Mouse (Mus musculus) liver, embryonic 11.5 days (tissue): ENCODE data around the gene Clcn3. TPM values are rescaled to one million over a fixed set of nuclear protein-coding genes. Genes with fewer than 3 reads are reported as not detected.

ENCODE experiments used
- ATAC-seq: fragments of 200-750 bp; cut with Nextera tagmentation; replicated peaks from 2 replicates; pipeline ENCODE4 v1.8.0; 2017; ENCODE audit warnings: moderate number of reproducible peaks, mild to moderate bottlenecking, moderate TSS enrichment, moderate library complexity; ENCODE audit not compliant: low FRiP score
- DNase-seq: peaks from one replicate; pipeline ENCODE4 v3.0.0-alpha.2; 2017; ENCODE audit warnings: low spot score
- H3K27ac ChIP-seq: fragments of 300-500 bp; sonication (generic); 2 replicates; pipeline ENCODE4 v1.5.1; 2014; ENCODE audit warnings: mild to moderate bottlenecking, low read depth, low read length, control low read depth
- H3K27me3 ChIP-seq: fragments of 300-500 bp; sonication (generic); replicated peaks from 2 replicates; pipeline ENCODE4 v1.6.1; 2014; ENCODE audit warnings: low read length, mixed read lengths; ENCODE audit not compliant: control insufficient read depth, insufficient read depth
- H3K36me3 ChIP-seq: fragments of 300-500 bp; sonication (generic); 2 replicates; pipeline ENCODE4 v1.6.1; 2014; ENCODE audit warnings: mild to moderate bottlenecking, low read length, moderate library complexity, mixed read lengths; ENCODE audit not compliant: control insufficient read depth, insufficient read depth
- H3K4me1 ChIP-seq: fragments of 300-500 bp; sonication (generic); replicated peaks from 2 replicates; pipeline ENCODE4 v1.6.1; 2014; ENCODE audit warnings: low read length, mixed read lengths; ENCODE audit not compliant: control insufficient read depth, insufficient read depth
- H3K4me2 ChIP-seq: fragments of 300-500 bp; sonication (generic); 2 replicates; pipeline ENCODE4 v1.6.1; 2014; ENCODE audit warnings: mild to moderate bottlenecking, control low read depth, moderate library complexity
- H3K4me3 ChIP-seq: fragments of 300-500 bp; sonication (generic); 2 replicates; pipeline ENCODE4 v1.5.1; 2014; ENCODE audit warnings: low read depth, low read length, control low read depth
- H3K9ac ChIP-seq: fragments of 300-500 bp; sonication (generic); 2 replicates; pipeline ENCODE4 v1.6.1; 2014; ENCODE audit warnings: low read depth, low read length, control low read depth
- H3K9me3 ChIP-seq: fragments of 300-500 bp; sonication (generic); 2 replicates; pipeline ENCODE4 v1.6.1; 2016; ENCODE audit warnings: low read length, inconsistent platforms, mixed read lengths; ENCODE audit not compliant: control insufficient read depth
- WGBS: fragments of 180-500 bp; shearing (Covaris S2); extraction: QIAGEN DNeasy Blood & Tissue Kit; methylation state at CpG from one replicate; pipeline ENCODE4 v1.1.7; 2014; 5-methylcytosine and 5-hydroxymethylcytosine counted together
- polyA plus RNA-seq: library from polyadenylated mRNA; unstranded; fragments of >200 nt; fragmentation: Nextera tagmentation; extraction: Ambion mirVana; gene quantifications from 2 replicates; pipeline ENCODE4 v1.2.1, GENCODE M21; 2014

Clcn3 gene
- polyA plus RNA-seq, 1 experiment from 2014 or later, result 43.8 TPM

- Histone ChIP-seq H3K9ac (no peak overlapping the region), H3K4me1 (peaks cover 21% of the 10 kb centered on the region), H3K4me3 (no peak overlapping the region), H3K27ac (no peak overlapping the region), H3K36me3 (peaks cover 7% of the 10 kb centered on the region), H3K4me2 (0 out of 2 replicates have a peak overlapping the region, but pooled peaks have one; percentile 20), H3K27me3 (no peaks in the 10 kb centered on the region), H3K9me3 (no peaks in the 10 kb centered on the region)
- DNase-seq (no peak), ATAC-seq (peak; percentile 78)
- 63% methylated on average over 6 of the region's 6 CpGs for WGBS
Observed at GRCm38 (mm10) chr8:60895878-60896277, 87.2 kb downstream of the Clcn3 start.

DNA sequence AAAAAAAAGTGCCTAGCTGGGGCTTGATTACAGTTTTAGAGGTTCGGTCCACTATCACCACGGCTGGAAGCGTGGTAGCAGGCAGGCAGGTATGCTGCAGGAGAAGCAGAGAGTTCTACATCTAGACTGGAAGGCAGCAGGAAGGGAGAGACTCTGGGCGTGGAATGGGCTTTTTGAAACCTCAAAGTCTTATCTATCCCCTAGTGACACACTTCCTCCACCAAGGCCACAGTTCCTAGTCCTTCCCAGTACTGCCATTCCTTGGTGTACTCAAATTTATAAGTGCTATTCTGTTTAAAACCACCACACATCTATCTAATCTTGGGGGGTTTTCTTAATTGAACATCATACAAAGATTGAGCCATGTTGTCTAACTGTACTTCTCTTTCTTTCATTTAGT is 91.3 kb downstream of the Clcn3 start:
- Histone ChIP-seq H3K27me3 (no peaks in the 10 kb centered on the region), H3K9ac (no peak overlapping the region), H3K4me2 (peak overlapping the region; percentile 86), H3K4me1 (peaks cover 21% of the 10 kb centered on the region), H3K9me3 (no peaks in the 10 kb centered on the region), H3K4me3 (peak overlapping the region; percentile 81), H3K27ac (no peak overlapping the region), H3K36me3 (peaks cover 3% of the 10 kb centered on the region; the same call in 1 of the 2 replicates)
- ATAC-seq (no peak), DNase-seq (no peak)
- WGBS, result 88% methylated on average over 4 of the region's 4 CpGs

- Histone ChIP-seq H3K4me2 (peak overlapping the region; percentile 86), H3K4me1 (peaks cover 15% of the 10 kb centered on the region), H3K4me3 (peak overlapping the region; percentile 81), H3K27ac (peak overlapping the region; percentile 52), H3K9ac (peak overlapping the region; percentile 86), H3K36me3 (peaks cover 3% of the 10 kb centered on the region; the same call in 1 of the 2 replicates), H3K9me3 (no peaks in the 10 kb centered on the region), H3K27me3 (no peaks in the 10 kb centered on the region)
- DNase-seq, result no peak
- no peak for ATAC-seq
- WGBS, result under 1% methylated on average over 23 of the region's 23 CpGs
Observed at GRCm38 (mm10) chr8:60890520-60890874, 92.6 kb downstream of the Clcn3 start.

DNA sequence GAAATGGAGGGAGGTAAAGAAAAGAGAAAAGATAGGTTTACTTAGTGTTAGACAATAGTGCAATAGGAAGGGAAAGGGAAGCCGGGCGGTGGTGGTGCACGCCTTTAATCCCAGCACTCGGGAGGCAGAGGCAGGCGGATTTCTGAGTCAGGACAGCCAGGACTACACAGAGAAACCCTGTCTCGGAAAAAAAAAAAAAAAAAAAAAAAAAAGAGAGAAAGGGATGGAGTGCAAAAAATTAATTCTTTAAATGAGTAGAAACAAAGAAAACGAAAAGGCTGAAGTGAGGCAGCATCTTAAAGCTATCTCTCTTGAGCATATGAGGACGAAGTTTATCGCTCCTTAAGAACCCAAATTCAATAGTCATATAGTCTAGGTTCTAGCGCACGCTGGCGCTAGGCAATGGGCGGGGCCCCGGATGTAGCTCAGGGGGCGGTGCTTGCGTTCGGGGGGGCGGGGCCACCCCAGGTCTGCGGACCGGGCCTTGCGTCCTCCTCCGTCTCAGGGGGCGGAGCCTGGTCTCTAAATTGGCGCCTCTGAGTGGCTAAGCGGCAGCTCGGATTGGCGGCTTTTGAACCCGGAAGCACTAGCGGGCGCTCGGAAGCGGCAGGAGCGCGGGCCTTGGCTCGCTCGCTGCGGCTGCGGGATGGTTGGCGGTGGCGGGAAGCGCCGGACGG is 93.1 kb downstream of the Clcn3 start, which contains the start of gene Hpf1:
Hpf1 (plus strand) TSS at position 576 of the 677 bp plus-strand sequence.
- H3K4me3 ChIP-seq, result peak within 1 kb of the TSS; percentile 81
- no peaks in the 10 kb centered on the region for H3K27me3 ChIP-seq
- H3K36me3 ChIP-seq, result peaks cover 3% of the 10 kb centered on the region; the same call in 1 of the 2 replicates
- peak within 1 kb of the TSS; percentile 86 for H3K4me2 ChIP-seq
- no peaks in the 10 kb centered on the region for H3K9me3 ChIP-seq
- H3K9ac ChIP-seq, result peak within 1 kb of the TSS; percentile 86
- DNase-seq (peak; percentile 90), ATAC-seq (peak; percentile 97)
- H3K4me1 ChIP-seq, result peaks cover 12% of the 10 kb centered on the region
- WGBS, result 3% methylated on average over 43 of the region's 43 CpGs
- H3K27ac ChIP-seq, result peak within 1 kb of the TSS; percentile 52

DNA sequence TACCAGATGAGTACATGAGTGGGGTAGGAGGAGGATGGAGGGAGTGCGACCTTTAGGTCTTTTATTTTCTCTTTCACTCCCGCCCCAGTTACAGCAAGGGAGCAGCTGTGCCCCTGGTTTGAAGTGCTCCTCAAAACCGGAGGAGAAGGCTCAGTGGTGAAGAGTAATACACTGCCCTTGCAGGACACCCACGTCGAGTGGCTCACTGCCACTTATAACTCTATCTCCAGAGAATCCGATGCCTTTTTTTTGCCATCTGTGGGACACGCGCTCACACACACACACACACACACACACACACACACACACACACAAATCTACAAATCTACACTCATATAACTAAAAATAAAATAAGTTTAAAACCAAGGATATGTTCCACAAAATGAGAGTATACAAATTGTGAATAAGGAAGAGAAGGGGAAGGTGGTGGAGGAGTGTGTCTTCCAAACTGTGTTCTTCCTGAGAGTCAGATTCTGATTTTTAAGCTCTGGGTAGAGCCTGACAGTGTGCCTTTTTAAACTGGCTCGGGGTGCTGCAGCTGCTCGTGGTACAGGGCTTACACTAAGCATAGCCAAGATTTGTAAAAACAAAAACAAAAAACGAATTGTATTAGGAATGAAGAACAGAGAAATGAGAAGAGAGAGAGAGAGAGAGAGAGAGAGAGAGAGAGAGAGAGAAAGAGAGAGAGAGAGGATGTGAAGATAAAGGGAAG is 93.8 kb downstream of the Clcn3 start:
- Histone ChIP-seq H3K9ac (no peak overlapping the region), H3K27ac (no peak overlapping the region), H3K9me3 (no peaks in the 10 kb centered on the region), H3K4me2 (peak overlapping the region; percentile 53), H3K4me1 (peaks cover 12% of the 10 kb centered on the region), H3K36me3 (peaks cover 3% of the 10 kb centered on the region; the same call in 1 of the 2 replicates), H3K4me3 (peak overlapping the region; percentile 81), H3K27me3 (no peaks in the 10 kb centered on the region)
- no peak for DNase-seq
- ATAC-seq, result no peak
- WGBS, result 77% methylated on average over 11 of the region's 11 CpGs

- Histone ChIP-seq H3K4me3 (no peak overlapping the region), H3K9ac (no peak overlapping the region), H3K36me3 (no peaks in the 10 kb centered on the region; the same call in 1 of the 2 replicates), H3K9me3 (no peaks in the 10 kb centered on the region), H3K27ac (no peak overlapping the region), H3K27me3 (no peaks in the 10 kb centered on the region), H3K4me2 (no peak overlapping the region), H3K4me1 (peaks cover 8% of the 10 kb centered on the region)
- 70% methylated on average over 6 of the region's 6 CpGs for WGBS
- no peak for DNase-seq
- ATAC-seq, result no peak
Observed at GRCm38 (mm10) chr8:60886736-60887135, 96.4 kb downstream of the Clcn3 start.

- Histone ChIP-seq H3K36me3 (no peaks in the 10 kb centered on the region), H3K9ac (no peak overlapping the region), H3K4me2 (no peak overlapping the region), H3K9me3 (no peaks in the 10 kb centered on the region), H3K27me3 (no peaks in the 10 kb centered on the region), H3K27ac (no peak overlapping the region), H3K4me1 (no peaks in the 10 kb centered on the region), H3K4me3 (no peak overlapping the region)
- 53% methylated on average over 4 of the region's 4 CpGs for WGBS
- no peak for DNase-seq
- ATAC-seq, result no peak
Observed at GRCm38 (mm10) chr8:60883419-60884137, 99.5 kb downstream of the Clcn3 start.

GRCm38 (mm10) chr8:60878617-60879016 is 104.5 kb downstream of the Clcn3 start:
- no peak for DNase-seq
- Histone ChIP-seq H3K36me3 (no peaks in the 10 kb centered on the region), H3K4me3 (no peak overlapping the region), H3K9ac (no peak overlapping the region), H3K27me3 (no peaks in the 10 kb centered on the region), H3K9me3 (no peaks in the 10 kb centered on the region), H3K4me1 (no peaks in the 10 kb centered on the region), H3K27ac (no peak overlapping the region), H3K4me2 (no peak overlapping the region)
- WGBS, result 71% methylated on average over 2 of the region's 2 CpGs
- no peak for ATAC-seq
